Mouse (Mus musculus) kidney, embryonic 16.5 days (tissue): ENCODE measurements at regions not wholly inside any gene's neighbourhood (a gene's known extent, or its start where the extent isn't known, plus 50 kb on each side); places are given as distances from the start of the nearest gene placed in this dataset.

Experiments used
- ATAC-seq: fragments of 200-750 bp; cut with Nextera tagmentation; 2 replicates; pipeline ENCODE4 v1.8.0; 2017; ENCODE audit warnings: moderate TSS enrichment; ENCODE audit not compliant: low FRiP score, low TSS enrichment
- H3K27ac ChIP-seq: fragments of 300-500 bp; sonication (generic); 2 replicates; pipeline ENCODE4 v1.5.1; 2014; ENCODE audit warnings: low read length
- H3K27me3 ChIP-seq: fragments of 300-500 bp; sonication (generic); 2 replicates; pipeline ENCODE4 v1.6.1; 2014; ENCODE audit warnings: low read length, control low read depth, mixed read lengths; ENCODE audit not compliant: insufficient read depth
- H3K36me3 ChIP-seq: fragments of 300-500 bp; sonication (generic); 2 replicates; pipeline ENCODE4 v1.6.1; 2014; ENCODE audit warnings: low read length, control low read depth, mixed read lengths; ENCODE audit not compliant: insufficient read depth
- H3K4me1 ChIP-seq: fragments of 300-500 bp; sonication (generic); 2 replicates; pipeline ENCODE4 v1.6.1; 2014; ENCODE audit warnings: low read length, control low read depth, mixed read lengths; ENCODE audit not compliant: insufficient read depth
- H3K4me2 ChIP-seq: fragments of 300-500 bp; sonication (generic); replicated peaks from 2 replicates; pipeline ENCODE4 v1.6.1; 2014; ENCODE audit warnings: low read depth, low read length
- H3K4me3 ChIP-seq: fragments of 300-500 bp; sonication (generic); 2 replicates; pipeline ENCODE4 v1.5.1; 2014; ENCODE audit warnings: mild to moderate bottlenecking, low read length
- H3K9ac ChIP-seq: fragments of 300-500 bp; sonication (generic); replicated peaks from 2 replicates; pipeline ENCODE4 v1.6.1; 2014; ENCODE audit warnings: low read length
- H3K9me3 ChIP-seq: fragments of 300-500 bp; sonication (generic); 2 replicates; pipeline ENCODE4 v1.6.1; 2016; ENCODE audit warnings: low read length, control low read depth
- WGBS: fragments of 180-500 bp; shearing (Covaris S2); extraction: QIAGEN DNeasy Blood & Tissue Kit; methylation state at CpG from one replicate; pipeline ENCODE4 v1.1.7; 2014; 5-methylcytosine and 5-hydroxymethylcytosine counted together

DNA sequence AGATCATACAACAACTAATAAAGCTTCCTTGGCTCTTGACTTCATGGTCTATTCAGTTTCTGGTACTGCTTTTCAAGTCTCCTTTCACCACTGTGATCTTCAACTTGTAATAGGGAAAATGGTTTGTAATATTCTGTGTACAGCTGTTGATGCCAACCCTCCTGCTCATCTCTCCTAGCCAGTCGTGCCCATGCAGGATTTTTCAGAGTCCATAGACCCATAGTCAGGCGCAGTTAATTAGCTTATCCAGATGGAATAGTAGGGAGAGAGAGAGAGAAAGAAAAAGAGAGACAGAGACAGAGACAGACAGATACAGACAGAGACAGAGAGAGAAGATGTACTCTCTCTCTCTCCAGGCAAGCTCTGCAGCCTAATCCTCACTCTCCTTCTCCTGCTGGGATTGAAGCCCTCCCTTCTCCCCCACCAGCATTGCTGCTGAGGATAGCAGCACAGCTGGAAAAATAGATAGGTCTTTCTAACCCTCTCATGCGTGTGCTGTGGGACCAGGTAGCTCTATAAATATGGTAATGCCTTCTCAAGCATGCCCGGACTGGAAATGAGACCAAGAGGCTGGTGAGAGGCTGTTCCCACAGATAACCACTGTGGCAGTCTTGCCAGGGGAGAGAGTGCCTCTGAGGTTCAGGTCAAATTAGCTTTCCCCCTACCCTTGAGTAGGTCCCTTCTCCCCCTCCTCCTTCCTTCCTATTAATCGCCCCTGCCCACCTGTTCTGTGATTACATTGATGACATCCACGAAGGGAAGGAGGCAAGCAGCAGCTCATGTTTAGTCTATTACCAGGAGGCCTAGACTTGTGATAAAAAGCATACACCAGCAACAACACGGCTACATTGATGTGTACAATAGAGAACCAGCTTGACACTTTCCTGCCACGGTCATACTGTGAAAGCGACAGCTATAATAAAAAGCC lies 301.9 kb upstream of the Brinp1 start:
- Histone ChIP-seq H3K4me3 (no peak overlapping the region), H3K36me3 (no peaks in the 10 kb centered on the region), H3K9ac (no peak overlapping the region), H3K9me3 (no peaks in the 10 kb centered on the region), H3K4me2 (no peak overlapping the region), H3K27ac (no peak overlapping the region), H3K27me3 (no peaks in the 10 kb centered on the region), H3K4me1 (no peaks in the 10 kb centered on the region)
- WGBS, result 54% methylated on average over 8 of the region's 9 CpGs
- ATAC-seq, result 0 out of 2 replicates have a peak, but pooled peaks have one; percentile 4
